Mouse (Mus musculus) neural tube, embryonic 12.5 days (tissue): ENCODE results near the gene Sccpdh. TPM values are rescaled to one million over a fixed set of nuclear protein-coding genes. Genes with fewer than 3 reads are reported as not detected.
"Not testable (repeated sequence)": the region's sequence is repeated elsewhere in the genome, so short reads cannot be mapped to it uniquely, and the experiment has no call there.

Source experiments
- ATAC-seq: fragments of 200-750 bp; cut with Nextera tagmentation; 2 replicates; pipeline ENCODE4 v1.8.0; 2017; ENCODE audit warnings: low read depth, mild to moderate bottlenecking, moderate TSS enrichment, moderate library complexity; ENCODE audit not compliant: low FRiP score
- H3K27ac ChIP-seq: fragments of 300-500 bp; sonication (generic); 2 replicates; pipeline ENCODE4 v1.5.1; 2016
- H3K27me3 ChIP-seq: fragments of 300-500 bp; sonication (generic); replicated peaks from 2 replicates; pipeline ENCODE4 v1.6.1; 2016; ENCODE audit warnings: mild to moderate bottlenecking
- H3K36me3 ChIP-seq: fragments of 300-500 bp; sonication (generic); 2 replicates; pipeline ENCODE4 v1.6.1; 2016; ENCODE audit warnings: mild to moderate bottlenecking
- H3K4me1 ChIP-seq: fragments of 300-500 bp; sonication (generic); 2 replicates; pipeline ENCODE4 v1.6.1; 2016
- H3K4me2 ChIP-seq: fragments of 300-500 bp; sonication (generic); replicated peaks from 2 replicates; pipeline ENCODE4 v1.6.1; 2016; ENCODE audit warnings: mild to moderate bottlenecking
- H3K4me3 ChIP-seq: fragments of 300-500 bp; sonication (generic); 2 replicates; pipeline ENCODE4 v1.5.1; 2016
- H3K9ac ChIP-seq: fragments of 300-500 bp; sonication (generic); 2 replicates; pipeline ENCODE4 v1.6.1; 2016; ENCODE audit warnings: mild to moderate bottlenecking
- H3K9me3 ChIP-seq: fragments of 300-500 bp; sonication (generic); 2 replicates; pipeline ENCODE4 v1.6.1; 2016; ENCODE audit warnings: mild to moderate bottlenecking
- WGBS: fragments of 180-500 bp; shearing (Covaris S2); methylation state at CpG from one replicate; pipeline ENCODE4 v1.1.7; 2016; 5-methylcytosine and 5-hydroxymethylcytosine counted together
- polyA plus RNA-seq: library from polyadenylated mRNA; unstranded; fragments of >200 nt; fragmentation: Nextera tagmentation; extraction: Ambion mirVana; gene quantifications from 2 replicates; pipeline ENCODE4 v1.2.1, GENCODE M21; 2016

The Sccpdh gene
- polyA plus RNA-seq, 1 experiment from 2014 or later: 124 TPM

- Histone ChIP-seq H3K36me3 (no peaks in the 10 kb centered on the region), H3K9me3 (no peaks in the 10 kb centered on the region), H3K27ac (no peak overlapping the region), H3K9ac (no peak overlapping the region), H3K4me2 (peak overlapping the region; percentile 52), H3K4me1 (no peaks in the 10 kb centered on the region), H3K27me3 (no peaks in the 10 kb centered on the region), H3K4me3 (no peak overlapping the region)
- ATAC-seq: peak; percentile 68
- WGBS: 64% methylated on average over 13 of the region's 13 CpGs
Measured at GRCm38 (mm10) chr1:179645101-179645979, 22.7 kb upstream of the Sccpdh start.

GRCm38 (mm10) chr1:179645980-179646268 is 22.1 kb upstream of the Sccpdh start:
- Histone ChIP-seq H3K9ac (no peak overlapping the region), H3K4me3 (no peak overlapping the region)
- no peak; the same call in 1 of the 2 replicates for ATAC-seq

GRCm38 (mm10) chr1:179648678-179649077 is 19.3 kb upstream of the Sccpdh start:
- not testable (repeated sequence) for ATAC-seq, H3K27ac ChIP-seq, H3K9me3 ChIP-seq, H3K4me2 ChIP-seq, H3K9ac ChIP-seq, H3K4me3 ChIP-seq, H3K4me1 ChIP-seq, H3K36me3 ChIP-seq, H3K27me3 ChIP-seq
- WGBS: 77% methylated on average over 5 of the region's 5 CpGs

More at GRCm38 (mm10) chr1:179645980-179646268, 22.1 kb upstream of the Sccpdh start:
- no peaks in the 10 kb centered on the region for H3K9me3 ChIP-seq
- 20% methylated on average over 4 of the region's 4 CpGs for WGBS
- no peaks in the 10 kb centered on the region for H3K27me3 ChIP-seq
- H3K4me1 ChIP-seq: no peaks in the 10 kb centered on the region
- H3K4me2 ChIP-seq: peak overlapping the region; percentile 52
- no peak overlapping the region for H3K27ac ChIP-seq
- H3K36me3 ChIP-seq: no peaks in the 10 kb centered on the region

GRCm38 (mm10) chr1:179649324-179649723 is 18.7 kb upstream of the Sccpdh start:
- H3K9ac ChIP-seq: no peak overlapping the region
- no peak for ATAC-seq
- no peak overlapping the region for H3K4me2 ChIP-seq
- H3K27me3 ChIP-seq: no peaks in the 10 kb centered on the region
- no peaks in the 10 kb centered on the region for H3K36me3 ChIP-seq
- H3K9me3 ChIP-seq: no peaks in the 10 kb centered on the region
- H3K27ac ChIP-seq: no peak overlapping the region
- WGBS: 85% methylated on average over 3 of the region's 3 CpGs
- H3K4me3 ChIP-seq: no peak overlapping the region
- H3K4me1 ChIP-seq: no peaks in the 10 kb centered on the region

- no peak for ATAC-seq
- 76% methylated on average over 4 of the region's 4 CpGs for WGBS
- Histone ChIP-seq H3K9ac (no peak overlapping the region), H3K27me3 (no peaks in the 10 kb centered on the region), H3K4me1 (no peaks in the 10 kb centered on the region), H3K4me3 (no peak overlapping the region), H3K27ac (no peak overlapping the region), H3K9me3 (no peaks in the 10 kb centered on the region), H3K36me3 (no peaks in the 10 kb centered on the region), H3K4me2 (no peak overlapping the region)
Measured at GRCm38 (mm10) chr1:179650284-179650683, 17.7 kb upstream of the Sccpdh start.

- Histone ChIP-seq H3K9ac (no peak overlapping the region), H3K27me3 (no peaks in the 10 kb centered on the region), H3K36me3 (no peaks in the 10 kb centered on the region), H3K9me3 (no peaks in the 10 kb centered on the region), H3K4me3 (no peak overlapping the region), H3K27ac (no peak overlapping the region), H3K4me2 (no peak overlapping the region), H3K4me1 (no peaks in the 10 kb centered on the region)
- no peak for ATAC-seq
- 83% methylated on average over 5 of the region's 5 CpGs for WGBS
Measured at GRCm38 (mm10) chr1:179651224-179651623, 16.8 kb upstream of the Sccpdh start.

GRCm38 (mm10) chr1:179663065-179663464 is 4.9 kb upstream of the Sccpdh start:
- H3K27ac ChIP-seq: no peak overlapping the region
- 93% methylated on average over 5 of the region's 5 CpGs for WGBS
- no peak overlapping the region for H3K4me2 ChIP-seq
- H3K4me1 ChIP-seq: no peaks in the 10 kb centered on the region; the same call in 1 of the 2 replicates
- no peak overlapping the region for H3K9ac ChIP-seq
- no peaks in the 10 kb centered on the region for H3K36me3 ChIP-seq
- no peaks in the 10 kb centered on the region for H3K27me3 ChIP-seq
- H3K4me3 ChIP-seq: no peak overlapping the region
- no peaks in the 10 kb centered on the region for H3K9me3 ChIP-seq
- no peak for ATAC-seq

- Histone ChIP-seq H3K4me2 (no peak overlapping the region), H3K27me3 (no peaks in the 10 kb centered on the region), H3K4me1 (peaks cover 3% of the 10 kb centered on the region), H3K36me3 (no peaks in the 10 kb centered on the region), H3K9me3 (no peaks in the 10 kb centered on the region), H3K27ac (no peak overlapping the region), H3K9ac (no peak overlapping the region), H3K4me3 (no peak overlapping the region)
- ATAC-seq: no peak
- 63% methylated on average over 4 of the region's 4 CpGs for WGBS
Measured at GRCm38 (mm10) chr1:179664309-179664930, 3.6 kb upstream of the Sccpdh start.

- WGBS: 56% methylated on average over 2 of the region's 2 CpGs
- Histone ChIP-seq H3K36me3 (peaks cover 4% of the 10 kb centered on the region; the same call in 1 of the 2 replicates), H3K27me3 (no peaks in the 10 kb centered on the region), H3K4me1 (peaks cover 9% of the 10 kb centered on the region), H3K27ac (no peak overlapping the region), H3K9me3 (no peaks in the 10 kb centered on the region), H3K4me2 (peak overlapping the region; percentile 71), H3K4me3 (no peak overlapping the region), H3K9ac (no peak overlapping the region)
- no peak for ATAC-seq
Measured at GRCm38 (mm10) chr1:179666971-179667370, 1.0 kb upstream of the Sccpdh start.

GRCm38 (mm10) chr1:179667450-179667849 is 560 bp upstream of the Sccpdh start:
- Histone ChIP-seq H3K27me3 (no peaks in the 10 kb centered on the region), H3K36me3 (peaks cover 6% of the 10 kb centered on the region; the same call in 1 of the 2 replicates), H3K9me3 (no peaks in the 10 kb centered on the region), H3K27ac (no peak overlapping the region), H3K4me3 (peak overlapping the region; percentile 85), H3K9ac (peak overlapping the region; percentile 91), H3K4me2 (peak overlapping the region; percentile 71), H3K4me1 (peaks cover 9% of the 10 kb centered on the region)
- WGBS: 4% methylated on average over 7 of the region's 7 CpGs
- peak; percentile 23 for ATAC-seq

GRCm38 (mm10) chr1:179668836-179669537 is 977 bp downstream of the Sccpdh start:
- peak overlapping the region; percentile 71 for H3K4me2 ChIP-seq
- peak overlapping the region; percentile 85 for H3K4me3 ChIP-seq
- H3K9ac ChIP-seq: peak overlapping the region; percentile 91
- ATAC-seq: 0 out of 2 replicates have a peak, but pooled peaks have one; percentile 10
- H3K27me3 ChIP-seq: no peaks in the 10 kb centered on the region
- no peaks in the 10 kb centered on the region for H3K9me3 ChIP-seq
- peaks cover 9% of the 10 kb centered on the region for H3K4me1 ChIP-seq
- H3K27ac ChIP-seq: peak overlapping the region; percentile 61
- 19% methylated on average over 12 of the region's 12 CpGs for WGBS
- H3K36me3 ChIP-seq: peaks cover 20% of the 10 kb centered on the region

- no peaks in the 10 kb centered on the region for H3K27me3 ChIP-seq
- peaks cover 53% of the 10 kb centered on the region for H3K36me3 ChIP-seq
- H3K4me1 ChIP-seq: peaks cover 7% of the 10 kb centered on the region
- ATAC-seq: no peak
- H3K9ac ChIP-seq: no peak overlapping the region
- H3K9me3 ChIP-seq: no peaks in the 10 kb centered on the region
- no peak overlapping the region for H3K4me3 ChIP-seq
- no peak overlapping the region for H3K4me2 ChIP-seq
- WGBS: 88% methylated on average over 3 of the region's 3 CpGs
- no peak overlapping the region for H3K27ac ChIP-seq
Measured at GRCm38 (mm10) chr1:179674355-179674754, 6.3 kb downstream of the Sccpdh start.
